Mouse (Mus musculus): ENCODE results near the gene Gpx4. TPM values are rescaled to one million over a fixed set of nuclear protein-coding genes. Genes with fewer than 3 reads are reported as not detected.

Gpx4 gene
- polyA plus RNA-seq, 1 experiment from 2014 or later: 594 TPM

DNA sequence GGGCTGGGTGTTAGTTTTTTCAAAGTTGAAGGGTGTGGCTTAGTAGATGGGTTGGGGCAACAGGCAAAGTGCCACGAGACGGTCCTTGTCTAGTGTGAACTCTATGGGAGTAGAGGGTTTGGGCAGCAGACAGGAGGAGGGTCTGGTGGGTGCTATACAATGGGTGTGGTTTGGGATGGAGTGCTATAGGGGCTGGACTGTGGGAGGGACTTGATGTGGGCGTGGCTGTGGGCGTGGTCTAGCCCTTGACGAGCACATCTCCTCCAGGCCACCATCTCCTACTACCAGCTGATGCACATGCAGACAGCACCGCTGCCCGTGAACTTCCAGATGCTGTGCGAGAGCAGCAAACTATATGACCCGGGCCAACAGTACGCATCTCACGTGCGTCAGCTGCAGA, 21.1 kb upstream of the Gpx4 start:
- DNase-seq (ENCODE audit: low spot score, missing footprints) (no peak), ATAC-seq (ENCODE audit: low FRiP score) (peak; percentile 65)
- no peaks in the 10 kb centered on the region for H3K4me1 ChIP-seq (ENCODE audit: control insufficient read depth, insufficient read depth, low read length)
- no peaks in the 10 kb centered on the region for H3K9me3 ChIP-seq (ENCODE audit: control insufficient read depth, low read length)
- H3K9ac ChIP-seq (ENCODE audit: low read length): no peak overlapping the region
- no peak overlapping the region for H3K27ac ChIP-seq (ENCODE audit: low read depth, low read length)
- H3K4me2 ChIP-seq: no peak overlapping the region
- no peaks in the 10 kb centered on the region for H3K36me3 ChIP-seq (ENCODE audit: control insufficient read depth, insufficient read depth, low read length)
- WGBS: 64% methylated on average over 12 of the region's 12 CpGs
- no peak overlapping the region for H3K4me3 ChIP-seq (ENCODE audit: low read depth, low read length)
- H3K27me3 ChIP-seq (ENCODE audit: control insufficient read depth, insufficient read depth, low read length): no peaks in the 10 kb centered on the region

DNA sequence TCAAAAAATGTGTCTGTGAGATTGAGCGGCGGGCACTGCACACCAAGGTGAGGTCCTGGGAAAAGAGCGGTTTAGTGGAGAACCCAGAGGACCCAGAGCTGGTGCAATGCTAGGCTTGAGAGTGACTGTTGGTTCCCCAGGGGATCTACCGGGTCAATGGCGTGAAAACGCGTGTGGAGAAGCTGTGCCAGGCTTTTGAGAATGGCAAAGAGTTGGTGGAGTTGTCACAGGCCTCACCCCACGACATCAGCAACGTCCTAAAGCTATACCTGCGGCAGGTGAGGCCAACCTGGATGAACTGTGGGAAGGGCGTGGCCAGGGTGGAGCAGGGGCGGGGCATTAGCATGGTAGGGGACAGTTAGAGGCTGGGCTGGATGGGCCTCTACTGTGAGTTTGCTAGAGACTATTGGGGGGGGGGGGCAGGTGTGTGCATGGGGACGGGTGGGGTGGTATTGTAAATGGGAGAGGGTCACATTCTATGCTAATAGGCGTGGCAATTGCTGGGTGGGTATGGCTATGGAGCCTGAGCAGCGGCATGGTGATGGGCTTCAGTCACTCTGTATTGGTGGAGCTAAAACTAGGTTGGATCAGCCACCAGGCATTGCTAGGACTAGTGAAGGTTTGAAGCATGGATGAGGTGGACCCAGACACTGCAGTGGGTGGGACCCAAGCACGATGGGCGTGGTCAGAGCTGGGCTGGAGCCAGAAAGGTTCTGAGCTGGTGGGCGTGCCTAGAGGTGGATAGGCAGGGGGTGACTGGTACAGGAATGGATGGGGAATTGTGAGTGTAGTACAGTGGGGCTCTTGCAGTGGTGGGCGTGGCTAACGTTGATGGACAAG, 19.1 kb upstream of the Gpx4 start:
- 73% methylated on average over 20 of the region's 20 CpGs for WGBS
- ATAC-seq (ENCODE audit: low FRiP score): no peak

DNA sequence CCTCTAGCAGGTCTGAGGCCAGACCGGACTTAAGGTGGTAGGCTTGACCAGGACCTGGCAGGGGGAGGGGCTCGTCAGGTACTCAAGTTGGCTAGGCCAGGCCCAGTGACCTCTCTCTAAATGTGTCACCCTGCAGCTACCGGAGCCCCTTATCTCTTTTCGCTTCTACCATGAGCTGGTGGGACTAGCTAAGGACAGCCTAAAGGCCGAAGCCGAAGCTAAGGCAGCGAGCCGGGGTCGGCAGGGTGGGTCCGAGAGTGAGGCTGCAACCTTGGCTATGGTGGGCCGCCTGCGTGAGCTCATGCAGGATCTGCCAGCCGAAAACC, 18.5 kb upstream of the Gpx4 start:
- no peak for DNase-seq (ENCODE audit: low spot score, missing footprints)
- 91% methylated on average over 13 of the region's 13 CpGs for WGBS

More for the DNA sequence above, 19.1 kb upstream of the Gpx4 start:
- no peak overlapping the region for H3K9ac ChIP-seq (ENCODE audit: low read length)
- no peak overlapping the region for H3K4me3 ChIP-seq (ENCODE audit: low read depth, low read length)
- H3K27me3 ChIP-seq (ENCODE audit: control insufficient read depth, insufficient read depth, low read length): no peaks in the 10 kb centered on the region
- H3K9me3 ChIP-seq (ENCODE audit: control insufficient read depth, low read length): no peaks in the 10 kb centered on the region
- no peak overlapping the region for H3K4me2 ChIP-seq
- no peak overlapping the region for H3K27ac ChIP-seq (ENCODE audit: low read depth, low read length)
- DNase-seq (ENCODE audit: low spot score, missing footprints): no peak
- H3K36me3 ChIP-seq (ENCODE audit: control insufficient read depth, insufficient read depth, low read length): no peaks in the 10 kb centered on the region
- H3K4me1 ChIP-seq (ENCODE audit: control insufficient read depth, insufficient read depth, low read length): no peaks in the 10 kb centered on the region

DNA sequence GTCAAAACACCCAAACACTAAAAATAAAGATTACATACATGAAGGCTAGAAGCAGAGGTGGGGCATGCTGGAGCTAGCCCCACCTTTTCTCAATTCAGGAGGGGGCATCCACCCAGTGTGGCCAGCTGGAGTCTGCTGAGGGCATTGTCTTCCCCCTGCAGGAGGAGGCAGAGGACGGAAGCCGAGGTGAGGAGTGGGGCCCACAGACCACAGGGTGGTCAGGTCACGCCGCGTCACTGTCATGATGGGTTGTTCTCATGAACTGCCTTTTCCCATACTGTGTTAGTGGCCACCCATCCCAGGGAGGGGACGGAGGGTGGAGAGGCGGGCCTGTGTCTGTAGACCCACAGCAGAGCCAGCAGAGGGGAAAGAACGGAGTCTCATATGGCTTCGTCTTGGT, 16.8 kb upstream of the Gpx4 start:
- DNase-seq (ENCODE audit: low spot score, missing footprints) (no peak), ATAC-seq (ENCODE audit: low FRiP score) (no peak)
- Histone ChIP-seq H3K4me3 (ENCODE audit: low read depth, low read length) (no peak overlapping the region), H3K9ac (ENCODE audit: low read length) (no peak overlapping the region), H3K4me2 (no peak overlapping the region), H3K4me1 (ENCODE audit: control insufficient read depth, insufficient read depth, low read length) (no peaks in the 10 kb centered on the region), H3K27ac (ENCODE audit: low read depth, low read length) (no peak overlapping the region), H3K9me3 (ENCODE audit: control insufficient read depth, low read length) (no peaks in the 10 kb centered on the region), H3K36me3 (ENCODE audit: control insufficient read depth, insufficient read depth, low read length) (peaks cover 1% of the 10 kb centered on the region), H3K27me3 (ENCODE audit: control insufficient read depth, insufficient read depth, low read length) (no peaks in the 10 kb centered on the region)
- WGBS: 87% methylated on average over 9 of the region's 9 CpGs

More for the DNA sequence above, 18.5 kb upstream of the Gpx4 start:
- H3K36me3 ChIP-seq (ENCODE audit: control insufficient read depth, insufficient read depth, low read length): no peaks in the 10 kb centered on the region
- no peak overlapping the region for H3K4me2 ChIP-seq
- H3K27me3 ChIP-seq (ENCODE audit: control insufficient read depth, insufficient read depth, low read length): no peaks in the 10 kb centered on the region
- no peaks in the 10 kb centered on the region for H3K9me3 ChIP-seq (ENCODE audit: control insufficient read depth, low read length)
- ATAC-seq (ENCODE audit: low FRiP score): no peak
- H3K4me1 ChIP-seq (ENCODE audit: control insufficient read depth, insufficient read depth, low read length): no peaks in the 10 kb centered on the region
- no peak overlapping the region for H3K4me3 ChIP-seq (ENCODE audit: low read depth, low read length)
- H3K27ac ChIP-seq (ENCODE audit: low read depth, low read length): no peak overlapping the region
- H3K9ac ChIP-seq (ENCODE audit: low read length): no peak overlapping the region

DNA sequence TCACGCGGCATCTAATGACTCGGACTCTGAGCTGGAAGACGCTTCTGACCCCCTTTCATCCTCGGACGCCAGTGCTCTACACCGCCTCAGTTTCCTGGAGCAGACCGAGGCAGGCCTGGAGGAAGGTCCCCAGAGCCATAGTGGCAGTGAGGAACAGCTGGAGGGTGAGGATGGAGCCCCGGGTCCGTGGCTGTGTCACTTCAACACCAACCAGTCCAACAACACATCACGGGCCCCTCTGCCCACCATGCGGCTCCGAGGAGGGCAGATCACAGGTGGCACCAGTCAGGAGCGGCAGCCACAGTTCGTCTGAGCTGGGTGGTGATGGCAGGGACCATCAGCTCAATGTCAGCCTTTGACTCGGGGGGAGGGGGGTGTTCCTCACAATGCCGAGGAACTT, 16.2 kb upstream of the Gpx4 start:
- Histone ChIP-seq H3K27ac (ENCODE audit: low read depth, low read length) (no peak overlapping the region), H3K36me3 (ENCODE audit: control insufficient read depth, insufficient read depth, low read length) (peaks cover 5% of the 10 kb centered on the region), H3K9me3 (ENCODE audit: control insufficient read depth, low read length) (no peaks in the 10 kb centered on the region), H3K4me1 (ENCODE audit: control insufficient read depth, insufficient read depth, low read length) (no peaks in the 10 kb centered on the region), H3K9ac (ENCODE audit: low read length) (no peak overlapping the region), H3K4me2 (no peak overlapping the region), H3K4me3 (ENCODE audit: low read depth, low read length) (no peak overlapping the region), H3K27me3 (ENCODE audit: control insufficient read depth, insufficient read depth, low read length) (no peaks in the 10 kb centered on the region)
- no peak for DNase-seq (ENCODE audit: low spot score, missing footprints)
- ATAC-seq (ENCODE audit: low FRiP score): no peak
- 89% methylated on average over 17 of the region's 17 CpGs for WGBS

DNA sequence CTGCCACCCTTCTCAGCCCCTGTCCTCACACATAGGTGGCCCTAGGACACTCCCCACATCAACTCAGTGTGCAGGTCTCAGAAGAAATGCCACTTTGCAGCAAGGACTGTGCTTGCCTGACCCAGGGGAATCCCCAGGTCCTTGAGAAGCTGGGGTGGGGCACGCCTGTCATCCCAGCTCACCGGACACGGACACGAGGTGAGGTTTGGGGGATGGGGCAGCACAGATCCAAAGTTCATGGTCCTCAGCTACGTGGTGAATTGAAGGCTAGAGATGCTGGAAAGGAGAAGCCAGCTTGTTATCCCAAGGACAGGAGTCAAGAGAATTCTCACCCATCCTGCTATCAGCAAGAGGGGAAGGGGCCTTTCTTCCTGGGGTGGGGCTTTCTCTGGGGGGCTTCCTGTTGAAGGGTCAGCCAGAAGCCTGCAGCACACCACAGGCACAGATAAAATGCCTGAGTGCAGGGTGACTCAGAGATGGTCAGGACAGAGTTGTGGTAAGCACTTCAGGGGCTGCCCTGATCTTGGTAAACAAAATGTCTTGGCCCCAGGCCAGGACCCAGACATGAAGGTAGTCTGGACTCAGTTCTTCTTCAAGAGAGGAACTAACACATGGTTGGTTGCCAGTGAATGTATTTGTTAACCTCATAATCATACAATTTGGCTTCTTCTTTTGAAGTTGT, 14.0 kb upstream of the Gpx4 start:
- Histone ChIP-seq H3K27ac (ENCODE audit: low read depth, low read length) (no peak overlapping the region), H3K9me3 (ENCODE audit: control insufficient read depth, low read length) (no peaks in the 10 kb centered on the region), H3K36me3 (ENCODE audit: control insufficient read depth, insufficient read depth, low read length) (peaks cover 15% of the 10 kb centered on the region), H3K4me1 (ENCODE audit: control insufficient read depth, insufficient read depth, low read length) (no peaks in the 10 kb centered on the region), H3K9ac (ENCODE audit: low read length) (no peak overlapping the region), H3K4me3 (ENCODE audit: low read depth, low read length) (no peak overlapping the region), H3K4me2 (no peak overlapping the region), H3K27me3 (ENCODE audit: control insufficient read depth, insufficient read depth, low read length) (no peaks in the 10 kb centered on the region)
- ATAC-seq (ENCODE audit: low FRiP score) (no peak), DNase-seq (ENCODE audit: low spot score, missing footprints) (no peak)
- 75% methylated on average over 5 of the region's 5 CpGs for WGBS

DNA sequence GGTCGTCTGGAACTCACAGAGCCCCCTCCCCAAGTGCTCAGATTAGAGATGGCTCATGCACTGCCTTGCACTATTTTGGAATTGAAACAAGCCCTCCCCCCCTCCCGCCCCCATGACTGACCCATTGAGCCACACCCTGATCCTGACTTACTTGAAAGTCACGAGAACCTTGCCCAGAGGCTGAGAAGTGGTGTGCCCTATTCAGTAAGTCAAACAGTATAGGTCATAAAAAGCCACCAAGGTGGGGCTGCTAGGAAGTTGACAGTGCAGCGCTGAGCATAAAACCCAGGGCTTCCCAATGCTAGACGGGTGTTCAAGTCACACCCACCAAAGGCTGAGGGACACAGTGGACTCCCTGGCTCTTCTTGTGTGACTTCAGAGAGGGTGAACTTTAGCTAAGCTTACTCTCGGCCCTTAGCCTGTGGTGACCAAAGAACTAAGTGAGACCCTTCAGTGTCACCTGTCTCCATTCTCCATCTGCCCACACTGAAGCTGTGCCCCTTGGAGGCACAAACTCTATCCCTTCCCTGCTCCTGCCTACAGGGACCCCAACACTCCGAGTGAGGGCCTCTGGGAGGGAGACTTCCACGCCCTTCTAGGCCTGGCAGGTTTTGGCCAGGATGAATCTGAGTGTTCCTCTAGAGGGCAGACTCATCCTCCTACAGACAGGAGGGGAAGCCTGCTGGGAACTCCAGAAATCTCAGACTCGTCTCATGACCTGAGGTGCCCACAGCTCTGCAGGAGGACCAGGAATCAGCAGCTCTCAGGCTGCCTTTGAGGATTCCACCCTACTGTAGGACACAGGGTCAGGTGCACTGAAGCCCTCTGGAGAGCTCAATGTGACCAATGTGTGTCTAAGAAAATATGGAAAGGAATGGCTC, 13.2 kb upstream of the Gpx4 start:
- Histone ChIP-seq H3K9ac (ENCODE audit: low read length) (no peak overlapping the region), H3K27ac (ENCODE audit: low read depth, low read length) (no peak overlapping the region), H3K4me2 (no peak overlapping the region), H3K27me3 (ENCODE audit: control insufficient read depth, insufficient read depth, low read length) (no peaks in the 10 kb centered on the region), H3K4me1 (ENCODE audit: control insufficient read depth, insufficient read depth, low read length) (peaks cover 6% of the 10 kb centered on the region), H3K36me3 (ENCODE audit: control insufficient read depth, insufficient read depth, low read length) (peaks cover 17% of the 10 kb centered on the region), H3K9me3 (ENCODE audit: control insufficient read depth, low read length) (no peaks in the 10 kb centered on the region), H3K4me3 (ENCODE audit: low read depth, low read length) (no peak overlapping the region)
- 52% methylated on average over 9 of the region's 9 CpGs for WGBS
- ATAC-seq (ENCODE audit: low FRiP score): peak; percentile 34; the same call in 1 of the 2 replicates
- no peak for DNase-seq (ENCODE audit: low spot score, missing footprints)

DNA sequence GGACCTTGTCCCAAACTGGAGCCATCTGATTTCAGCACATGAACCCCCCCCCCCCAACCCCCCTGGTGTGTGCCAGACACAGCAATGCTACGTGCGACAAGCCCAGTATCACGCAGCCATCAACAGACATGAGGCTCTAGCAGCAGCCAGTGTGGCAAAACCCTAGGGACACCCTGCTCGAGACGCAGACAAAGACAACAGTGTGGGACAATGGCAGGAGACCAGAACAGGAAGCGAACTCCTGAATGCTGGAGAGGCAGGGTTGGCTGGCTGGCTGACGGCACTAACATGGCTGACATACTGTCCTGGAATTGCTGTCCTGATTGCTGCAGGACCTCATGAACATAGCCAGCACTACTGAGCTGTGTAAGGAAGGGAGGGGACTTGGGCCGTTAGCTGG, 11.8 kb upstream of the Gpx4 start:
- no peak overlapping the region for H3K9ac ChIP-seq (ENCODE audit: low read length)
- no peak overlapping the region for H3K4me2 ChIP-seq
- H3K4me3 ChIP-seq (ENCODE audit: low read depth, low read length): no peak overlapping the region
- DNase-seq (ENCODE audit: low spot score, missing footprints): no peak
- peaks cover 17% of the 10 kb centered on the region for H3K36me3 ChIP-seq (ENCODE audit: control insufficient read depth, insufficient read depth, low read length)
- H3K9me3 ChIP-seq (ENCODE audit: control insufficient read depth, low read length): no peaks in the 10 kb centered on the region
- no peak overlapping the region for H3K27ac ChIP-seq (ENCODE audit: low read depth, low read length)
- 91% methylated on average over 8 of the region's 8 CpGs for WGBS
- no peaks in the 10 kb centered on the region for H3K27me3 ChIP-seq (ENCODE audit: control insufficient read depth, insufficient read depth, low read length)
- no peak for ATAC-seq (ENCODE audit: low FRiP score)
- H3K4me1 ChIP-seq (ENCODE audit: control insufficient read depth, insufficient read depth, low read length): peaks cover 8% of the 10 kb centered on the region

DNA sequence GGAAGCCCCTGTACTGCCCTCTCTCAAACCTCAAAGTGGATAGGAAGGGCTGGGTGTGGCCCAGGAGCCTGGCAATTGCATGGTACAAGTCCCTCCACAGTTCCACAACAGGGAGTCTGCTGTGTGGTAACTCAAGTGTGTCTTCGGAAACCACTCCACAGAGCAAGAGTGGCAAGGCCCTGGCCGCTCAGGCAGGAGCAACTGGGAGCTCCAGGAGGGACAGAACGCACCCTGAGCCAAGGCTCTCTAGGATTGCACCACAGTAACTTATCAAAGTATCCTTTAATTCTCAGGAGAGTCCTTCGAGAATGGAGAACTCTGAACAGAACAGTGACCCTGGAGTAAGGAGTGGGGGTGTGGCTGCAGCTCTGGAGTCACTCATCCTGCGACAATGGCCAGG, 11.3 kb upstream of the Gpx4 start:
- H3K27ac ChIP-seq (ENCODE audit: low read depth, low read length): no peak overlapping the region
- 91% methylated on average over 5 of the region's 5 CpGs for WGBS
- no peak overlapping the region for H3K4me2 ChIP-seq
- no peaks in the 10 kb centered on the region for H3K9me3 ChIP-seq (ENCODE audit: control insufficient read depth, low read length)
- H3K27me3 ChIP-seq (ENCODE audit: control insufficient read depth, insufficient read depth, low read length): no peaks in the 10 kb centered on the region
- H3K36me3 ChIP-seq (ENCODE audit: control insufficient read depth, insufficient read depth, low read length): peaks cover 17% of the 10 kb centered on the region
- no peak for DNase-seq (ENCODE audit: low spot score, missing footprints)
- ATAC-seq (ENCODE audit: low FRiP score): no peak
- peaks cover 8% of the 10 kb centered on the region for H3K4me1 ChIP-seq (ENCODE audit: control insufficient read depth, insufficient read depth, low read length)
- no peak overlapping the region for H3K4me3 ChIP-seq (ENCODE audit: low read depth, low read length)
- no peak overlapping the region for H3K9ac ChIP-seq (ENCODE audit: low read length)
